Mouse (Mus musculus): Measurements from ENCODE around the gene Sptan1.

Sptan1 gene

GRCm38 (mm10) chr2:29965250-29965843 is at the start of gene Sptan1:
Sptan1 (plus strand) TSS chr2:29965560.
- DNase-seq (ENCODE audit: low read depth): peak; percentile 85

- DNase-seq (ENCODE audit: low read depth): no peak
These were observed 47.7 kb upstream of the Sptan1 start for GRCm38 (mm10) chr2:29917621-29918020.

GRCm38 (mm10) chr2:29922011-29922410 is 43.3 kb upstream of the Sptan1 start:
- DNase-seq (ENCODE audit: low read depth): no peak

GRCm38 (mm10) chr2:29926542-29926941 is 38.8 kb upstream of the Sptan1 start:
- no peak for DNase-seq (ENCODE audit: low read depth)

GRCm38 (mm10) chr2:29930506-29930905 is 34.9 kb upstream of the Sptan1 start:
- no peak for DNase-seq (ENCODE audit: low read depth)

- DNase-seq (ENCODE audit: low read depth): no peak
These were observed 34.2 kb upstream of the Sptan1 start for GRCm38 (mm10) chr2:29931194-29931593.

- DNase-seq (ENCODE audit: low read depth): peak; percentile 81
These were observed 30.3 kb upstream of the Sptan1 start, which contains the start of gene Gle1 for GRCm38 (mm10) chr2:29934906-29935599. Gle1 (plus strand) TSS chr2:29935426.

- DNase-seq (ENCODE audit: low read depth): no peak
These were observed 25.3 kb upstream of the Sptan1 start for GRCm38 (mm10) chr2:29940073-29940472.

- DNase-seq (ENCODE audit: low read depth): no peak
These were observed 24.5 kb upstream of the Sptan1 start for GRCm38 (mm10) chr2:29940826-29941225.

- no peak for DNase-seq (ENCODE audit: low read depth)
These were observed 20.6 kb upstream of the Sptan1 start for GRCm38 (mm10) chr2:29944723-29945122.

GRCm38 (mm10) chr2:29948896-29949295 is 16.5 kb upstream of the Sptan1 start:
- no peak for DNase-seq (ENCODE audit: low read depth)

- no peak for DNase-seq (ENCODE audit: low read depth)
These were observed 4.1 kb upstream of the Sptan1 start for GRCm38 (mm10) chr2:29961246-29961645.

GRCm38 (mm10) chr2:29964354-29965249 is 758 bp upstream of the Sptan1 start:
- DNase-seq (ENCODE audit: low read depth): no peak

GRCm38 (mm10) chr2:29965906-29966305 is 546 bp downstream of the Sptan1 start:
- no peak for DNase-seq (ENCODE audit: low read depth)

- no peak for DNase-seq (ENCODE audit: low read depth)
These were observed 1.5 kb downstream of the Sptan1 start for GRCm38 (mm10) chr2:29966826-29967225.

GRCm38 (mm10) chr2:29967768-29968167 is 2.4 kb downstream of the Sptan1 start:
- DNase-seq (ENCODE audit: low read depth): no peak

- no peak for DNase-seq (ENCODE audit: low read depth)
These were observed 3.3 kb downstream of the Sptan1 start for GRCm38 (mm10) chr2:29968638-29969037.

- DNase-seq (ENCODE audit: low read depth): no peak
These were observed 6.7 kb downstream of the Sptan1 start for GRCm38 (mm10) chr2:29971838-29972635.

- no peak for DNase-seq (ENCODE audit: low read depth)
These were observed 8.2 kb downstream of the Sptan1 start for GRCm38 (mm10) chr2:29973525-29973924.

- DNase-seq (ENCODE audit: low read depth): no peak
These were observed 11.9 kb downstream of the Sptan1 start for GRCm38 (mm10) chr2:29977307-29977706.

GRCm38 (mm10) chr2:29980661-29981060 is 15.3 kb downstream of the Sptan1 start:
- DNase-seq (ENCODE audit: low read depth): no peak

- no peak for DNase-seq (ENCODE audit: low read depth)
These were observed 26.6 kb downstream of the Sptan1 start for GRCm38 (mm10) chr2:29991962-29992361.

Data from fibroblast of lung, adult 2 months (primary cell).